Mouse (Mus musculus) limb, embryonic 12.5 days (tissue): ENCODE results near the gene Hexa. TPM values are rescaled to one million over a fixed set of nuclear protein-coding genes. Genes with fewer than 3 reads are reported as not detected.

ENCODE experiments used
- ATAC-seq: fragments of 200-750 bp; cut with Nextera tagmentation; 2 replicates; pipeline ENCODE4 v1.8.0; 2017; ENCODE audit warnings: low read depth, moderate TSS enrichment; ENCODE audit not compliant: insufficient number of reproducible peaks, insufficient read depth, low FRiP score, low TSS enrichment
- H3K27ac ChIP-seq: fragments of 300-500 bp; sonication (generic); 2 replicates; pipeline ENCODE4 v1.5.1; 2016; ENCODE audit warnings: mild to moderate bottlenecking, moderate library complexity
- H3K27me3 ChIP-seq: fragments of 300-500 bp; sonication (generic); 2 replicates; pipeline ENCODE4 v1.6.1; 2016; ENCODE audit warnings: mild to moderate bottlenecking, moderate library complexity
- H3K36me3 ChIP-seq: fragments of 300-500 bp; sonication (generic); 2 replicates; pipeline ENCODE4 v1.6.1; 2016; ENCODE audit warnings: mild to moderate bottlenecking, moderate library complexity
- H3K4me1 ChIP-seq: fragments of 300-500 bp; sonication (generic); replicated peaks from 2 replicates; pipeline ENCODE4 v1.6.1; 2016
- H3K4me2 ChIP-seq: fragments of 300-500 bp; sonication (generic); 2 replicates; pipeline ENCODE4 v1.6.1; 2016; ENCODE audit warnings: mild to moderate bottlenecking, moderate library complexity
- H3K4me3 ChIP-seq: fragments of 300-500 bp; sonication (generic); replicated peaks from 2 replicates; pipeline ENCODE4 v1.5.1; 2016; ENCODE audit warnings: mild to moderate bottlenecking
- H3K9ac ChIP-seq: fragments of 300-500 bp; sonication (generic); replicated peaks from 2 replicates; pipeline ENCODE4 v1.6.1; 2016; ENCODE audit warnings: mild to moderate bottlenecking, moderate library complexity
- H3K9me3 ChIP-seq: fragments of 300-500 bp; sonication (generic); 2 replicates; pipeline ENCODE4 v1.6.1; 2016; ENCODE audit warnings: mild to moderate bottlenecking, moderate library complexity
- WGBS: fragments of 180-500 bp; shearing (Covaris S2); methylation state at CpG from one replicate; pipeline ENCODE4 v1.1.7; 2016; 5-methylcytosine and 5-hydroxymethylcytosine counted together
- polyA plus RNA-seq: library from polyadenylated mRNA; unstranded; fragments of >200 nt; fragmentation: Nextera tagmentation; extraction: Ambion mirVana; gene quantifications from 2 replicates; pipeline ENCODE4 v1.2.1, GENCODE M21; 2016

The Hexa gene
- polyA plus RNA-seq: 49.7 and 53.0 TPM in 2 replicates

DNA sequence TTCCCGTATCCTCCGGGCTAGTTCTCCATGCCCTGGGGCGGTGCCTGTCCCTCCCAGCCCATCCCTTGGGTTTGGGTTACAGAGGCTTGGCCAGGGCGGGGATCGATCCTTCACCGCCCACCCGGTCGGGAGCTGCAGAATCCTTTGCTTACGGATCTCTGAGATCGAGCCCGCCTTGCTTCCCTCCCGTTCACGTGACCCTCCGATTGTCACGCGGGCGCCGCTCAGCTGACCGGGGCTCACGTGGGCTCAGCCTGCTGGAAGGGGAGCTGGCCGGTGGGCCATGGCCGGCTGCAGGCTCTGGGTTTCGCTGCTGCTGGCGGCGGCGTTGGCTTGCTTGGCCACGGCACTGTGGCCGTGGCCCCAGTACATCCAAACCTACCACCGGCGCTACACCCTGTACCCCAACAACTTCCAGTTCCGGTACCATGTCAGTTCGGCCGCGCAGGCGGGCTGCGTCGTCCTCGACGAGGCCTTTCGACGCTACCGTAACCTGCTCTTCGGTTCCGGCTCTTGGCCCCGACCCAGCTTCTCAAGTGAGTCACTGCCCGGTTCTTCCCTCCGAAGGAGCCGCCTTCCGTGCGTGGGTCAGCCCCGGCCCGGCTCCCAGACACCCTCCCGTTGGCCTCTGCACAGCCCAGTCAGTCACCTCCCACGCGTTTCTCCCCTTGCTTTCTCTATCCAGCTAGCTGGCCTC is at the start of gene Hexa, which contains the start of gene Tmem202:
TSS of gene Hexa (plus strand) at position 100 of the 697 bp plus-strand sequence.
TSS of gene Tmem202 (minus strand) at position 407 of the 697 bp plus-strand sequence.
- H3K27me3 ChIP-seq: 0 out of 2 replicates have a peak, but pooled peaks cover 2% of the 10 kb centered on the region
- 3% methylated on average over 55 of the region's 55 CpGs for WGBS
- peak within 1 kb of the TSS; percentile 78 for H3K9ac ChIP-seq
- no peak within 1 kb of the TSS for H3K27ac ChIP-seq
- H3K36me3 ChIP-seq: no peaks in the 10 kb centered on the region
- H3K9me3 ChIP-seq: no peaks in the 10 kb centered on the region
- H3K4me3 ChIP-seq: peak within 1 kb of the TSS; percentile 73
- H3K4me1 ChIP-seq: peaks cover 11% of the 10 kb centered on the region
- H3K4me2 ChIP-seq: peak within 1 kb of the TSS; percentile 92
- peak; percentile 66 for ATAC-seq

GRCm38 (mm10) chr9:59508146-59508545 is 31.2 kb upstream of the Hexa start:
- no peak overlapping the region for H3K4me3 ChIP-seq
- no peak overlapping the region for H3K27ac ChIP-seq
- 66% methylated on average over 1 of the region's 1 CpGs for WGBS
- no peak for ATAC-seq
- no peaks in the 10 kb centered on the region for H3K36me3 ChIP-seq
- H3K9ac ChIP-seq: no peak overlapping the region
- no peaks in the 10 kb centered on the region for H3K9me3 ChIP-seq
- no peaks in the 10 kb centered on the region for H3K4me1 ChIP-seq
- H3K4me2 ChIP-seq: no peak overlapping the region
- no peaks in the 10 kb centered on the region for H3K27me3 ChIP-seq

DNA sequence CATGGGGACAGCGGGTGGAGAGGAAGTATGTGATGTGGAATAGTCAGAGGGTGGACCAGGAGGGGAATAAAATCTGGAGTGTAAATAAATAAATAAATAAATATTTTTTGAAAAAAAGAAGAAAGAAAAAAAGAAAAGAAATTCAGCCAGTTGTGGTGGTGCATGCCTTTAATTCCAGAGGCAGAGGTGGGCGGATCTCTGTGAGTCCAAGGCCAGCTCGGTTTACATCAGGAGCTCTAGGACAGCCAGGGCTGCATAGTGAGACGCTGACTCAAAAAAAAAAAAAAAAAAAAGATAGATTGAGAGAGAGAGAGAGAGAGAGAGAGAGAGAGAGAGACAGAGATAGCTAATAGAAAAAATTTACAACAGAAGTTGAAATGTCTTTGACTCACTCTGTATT is 27.0 kb upstream of the Hexa start:
- Histone ChIP-seq H3K4me1 (peaks cover 6% of the 10 kb centered on the region), H3K9me3 (no peaks in the 10 kb centered on the region), H3K9ac (no peak overlapping the region), H3K27me3 (no peaks in the 10 kb centered on the region; the same call in 1 of the 2 replicates), H3K27ac (no peak overlapping the region), H3K4me2 (no peak overlapping the region), H3K36me3 (no peaks in the 10 kb centered on the region), H3K4me3 (no peak overlapping the region)
- WGBS: 42% methylated on average over 4 of the region's 4 CpGs
- no peak for ATAC-seq

DNA sequence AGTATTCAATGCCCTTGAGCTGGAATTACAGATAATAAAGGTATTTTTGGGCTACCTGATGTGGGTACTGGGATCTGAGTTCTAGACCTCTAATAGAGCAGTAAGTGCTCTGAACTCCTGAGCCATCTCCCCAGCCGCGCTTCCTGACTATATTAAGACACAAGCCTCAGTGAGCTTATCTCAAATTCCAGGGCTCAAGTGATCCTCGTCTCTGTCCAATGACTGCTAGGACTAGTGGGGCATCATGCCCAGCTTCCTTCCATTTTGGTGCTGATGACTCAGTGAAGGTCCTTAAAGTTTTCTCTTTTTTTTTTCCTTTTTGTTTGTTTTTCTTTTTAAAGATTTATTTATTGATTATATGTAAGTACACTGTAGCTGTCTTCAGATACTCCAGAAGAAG is 24.3 kb upstream of the Hexa start:
- WGBS: 74% methylated on average over 3 of the region's 3 CpGs
- Histone ChIP-seq H3K4me3 (no peak overlapping the region), H3K36me3 (no peaks in the 10 kb centered on the region), H3K9ac (no peak overlapping the region), H3K27me3 (no peaks in the 10 kb centered on the region; the same call in 1 of the 2 replicates), H3K9me3 (no peaks in the 10 kb centered on the region), H3K4me2 (no peak overlapping the region), H3K4me1 (peaks cover 8% of the 10 kb centered on the region), H3K27ac (no peak overlapping the region)
- no peak for ATAC-seq

GRCm38 (mm10) chr9:59517127-59517526 is 22.2 kb upstream of the Hexa start:
- WGBS: 41% methylated on average over 7 of the region's 7 CpGs
- ATAC-seq: no peak
- no peak overlapping the region for H3K9ac ChIP-seq
- no peak overlapping the region for H3K27ac ChIP-seq
- H3K4me1 ChIP-seq: peaks cover 8% of the 10 kb centered on the region
- H3K9me3 ChIP-seq: no peaks in the 10 kb centered on the region
- H3K4me3 ChIP-seq: no peak overlapping the region
- H3K4me2 ChIP-seq: peak overlapping the region; percentile 37
- no peaks in the 10 kb centered on the region for H3K36me3 ChIP-seq
- no peaks in the 10 kb centered on the region; the same call in 1 of the 2 replicates for H3K27me3 ChIP-seq

GRCm38 (mm10) chr9:59518976-59519375 is 20.4 kb upstream of the Hexa start:
- Histone ChIP-seq H3K9me3 (no peaks in the 10 kb centered on the region), H3K36me3 (no peaks in the 10 kb centered on the region), H3K4me3 (no peak overlapping the region), H3K9ac (no peak overlapping the region), H3K27ac (no peak overlapping the region), H3K4me1 (peaks cover 8% of the 10 kb centered on the region), H3K27me3 (no peaks in the 10 kb centered on the region), H3K4me2 (no peak overlapping the region)
- no peak for ATAC-seq
- WGBS: 85% methylated on average over 5 of the region's 5 CpGs

DNA sequence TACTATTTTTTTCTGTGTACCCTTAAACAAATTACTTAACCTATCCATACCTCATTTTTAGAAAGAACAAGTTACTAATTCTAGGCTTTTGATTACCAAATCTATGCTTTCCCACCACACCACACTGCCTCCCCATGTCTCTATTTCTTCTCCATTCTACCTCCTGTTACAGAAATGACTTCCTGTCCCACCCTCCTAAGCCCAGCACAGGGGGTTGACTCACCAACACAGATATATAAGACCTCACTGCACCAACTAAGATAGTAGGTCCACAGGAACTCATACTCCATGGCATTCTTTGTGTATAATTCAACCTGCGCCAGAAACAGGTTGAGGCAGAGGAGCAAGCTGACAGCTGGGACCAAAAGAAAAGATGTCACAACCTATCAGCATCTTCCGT is 19.9 kb upstream of the Hexa start:
- 83% methylated on average over 2 of the region's 2 CpGs for WGBS
- Histone ChIP-seq H3K4me1 (peaks cover 8% of the 10 kb centered on the region), H3K9me3 (no peaks in the 10 kb centered on the region), H3K27me3 (no peaks in the 10 kb centered on the region), H3K9ac (no peak overlapping the region), H3K36me3 (no peaks in the 10 kb centered on the region), H3K4me3 (no peak overlapping the region), H3K4me2 (no peak overlapping the region), H3K27ac (no peak overlapping the region)
- no peak for ATAC-seq

DNA sequence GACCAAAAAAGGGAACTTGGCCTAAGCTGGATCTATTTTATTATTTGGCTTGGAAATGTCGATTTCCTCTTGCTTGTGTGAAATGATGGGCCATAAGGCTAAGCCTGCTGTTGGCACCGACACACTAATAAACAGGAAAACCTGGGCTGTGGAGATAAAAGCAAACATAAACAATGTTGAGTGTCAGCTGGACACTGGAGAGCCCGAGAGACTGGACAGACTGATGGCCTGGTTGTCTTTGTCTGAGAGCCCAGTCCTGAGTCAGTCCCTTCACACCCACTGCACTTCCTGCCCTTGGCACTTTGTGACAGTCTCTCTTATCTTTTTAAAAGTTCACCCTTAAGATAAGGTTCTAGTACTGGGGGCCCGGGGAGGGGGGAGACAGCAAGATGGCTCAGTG is 16.4 kb upstream of the Hexa start:
- H3K9ac ChIP-seq: no peak overlapping the region
- H3K9me3 ChIP-seq: no peaks in the 10 kb centered on the region
- ATAC-seq: no peak
- no peaks in the 10 kb centered on the region for H3K4me1 ChIP-seq
- H3K4me3 ChIP-seq: no peak overlapping the region
- H3K27ac ChIP-seq: no peak overlapping the region
- H3K36me3 ChIP-seq: no peaks in the 10 kb centered on the region
- H3K4me2 ChIP-seq: no peak overlapping the region
- WGBS: 56% methylated on average over 4 of the region's 4 CpGs
- H3K27me3 ChIP-seq: no peaks in the 10 kb centered on the region

- H3K27me3 ChIP-seq: no peaks in the 10 kb centered on the region
- H3K27ac ChIP-seq: no peak overlapping the region
- no peaks in the 10 kb centered on the region for H3K4me1 ChIP-seq
- ATAC-seq: no peak
- H3K9me3 ChIP-seq: no peaks in the 10 kb centered on the region
- H3K4me3 ChIP-seq: no peak overlapping the region
- H3K4me2 ChIP-seq: no peak overlapping the region
- no peaks in the 10 kb centered on the region for H3K36me3 ChIP-seq
- H3K9ac ChIP-seq: no peak overlapping the region
- WGBS: 78% methylated on average over 6 of the region's 6 CpGs
Observed at GRCm38 (mm10) chr9:59526727-59527126, 12.6 kb upstream of the Hexa start.

DNA sequence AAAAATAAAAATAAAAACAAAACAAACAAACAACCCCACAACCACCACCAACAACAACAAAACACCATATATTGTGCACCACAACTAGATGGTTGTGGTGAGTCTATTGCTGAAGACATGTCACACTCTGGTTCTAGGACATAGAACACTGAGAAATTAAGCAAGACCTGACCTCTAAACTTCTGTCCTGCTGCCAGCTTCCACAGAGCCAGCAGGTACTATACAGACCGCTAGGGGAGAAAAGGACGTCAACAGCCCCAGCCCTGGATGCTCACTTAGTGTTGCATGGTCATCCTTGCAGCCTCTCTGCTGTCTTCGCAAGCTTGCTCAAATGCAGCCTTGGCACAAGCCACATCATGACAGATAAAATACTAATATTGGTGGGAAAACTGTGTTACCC is 11.8 kb upstream of the Hexa start:
- Histone ChIP-seq H3K9ac (no peak overlapping the region), H3K27ac (no peak overlapping the region), H3K36me3 (no peaks in the 10 kb centered on the region), H3K27me3 (no peaks in the 10 kb centered on the region), H3K9me3 (no peaks in the 10 kb centered on the region), H3K4me2 (no peak overlapping the region), H3K4me3 (no peak overlapping the region), H3K4me1 (no peaks in the 10 kb centered on the region)
- WGBS: 85% methylated on average over 3 of the region's 3 CpGs
- no peak for ATAC-seq

DNA sequence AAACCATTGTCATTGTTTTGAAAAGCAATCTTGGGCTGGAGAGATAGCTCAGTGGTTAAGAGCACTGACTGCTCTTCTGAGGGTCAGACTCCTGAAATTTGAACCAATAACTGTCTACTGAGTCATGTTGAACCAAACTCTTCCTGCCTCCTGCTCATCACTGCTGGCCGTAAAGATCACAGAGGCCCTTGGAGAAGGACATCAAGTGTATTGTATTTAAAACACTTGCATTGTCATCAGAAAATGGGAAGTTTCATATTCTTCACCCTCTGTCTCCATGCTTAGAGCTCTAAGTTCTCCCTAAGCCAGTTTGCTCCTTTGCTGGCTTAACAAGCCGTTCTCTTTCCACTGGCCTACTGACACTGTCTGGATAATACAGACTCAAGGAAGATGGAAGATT is 11.1 kb upstream of the Hexa start:
- Histone ChIP-seq H3K27ac (no peak overlapping the region), H3K4me2 (no peak overlapping the region), H3K9ac (no peak overlapping the region), H3K36me3 (no peaks in the 10 kb centered on the region), H3K27me3 (no peaks in the 10 kb centered on the region), H3K4me3 (no peak overlapping the region), H3K9me3 (no peaks in the 10 kb centered on the region), H3K4me1 (no peaks in the 10 kb centered on the region)
- WGBS: 84% methylated on average over 2 of the region's 2 CpGs
- ATAC-seq: no peak

GRCm38 (mm10) chr9:59531645-59532044 is 7.7 kb upstream of the Hexa start:
- Histone ChIP-seq H3K9me3 (no peaks in the 10 kb centered on the region), H3K36me3 (no peaks in the 10 kb centered on the region), H3K4me2 (no peak overlapping the region), H3K27me3 (no peaks in the 10 kb centered on the region), H3K9ac (no peak overlapping the region), H3K4me1 (no peaks in the 10 kb centered on the region), H3K4me3 (no peak overlapping the region), H3K27ac (no peak overlapping the region)
- ATAC-seq: no peak
- WGBS: 55% methylated on average over 5 of the region's 5 CpGs
